Mouse (Mus musculus) MN1 (cell line): ENCODE data around the gene Exoc6b.
A peak's percentile ranks its signal among the peaks of the same experiment; 100 is the strongest.

ENCODE experiments used
- DNase-seq: peaks from one replicate; pipeline ENCODE4 v3.0.0-alpha.2; 2016; ENCODE audit warnings: low spot score

The Exoc6b gene

DNA sequence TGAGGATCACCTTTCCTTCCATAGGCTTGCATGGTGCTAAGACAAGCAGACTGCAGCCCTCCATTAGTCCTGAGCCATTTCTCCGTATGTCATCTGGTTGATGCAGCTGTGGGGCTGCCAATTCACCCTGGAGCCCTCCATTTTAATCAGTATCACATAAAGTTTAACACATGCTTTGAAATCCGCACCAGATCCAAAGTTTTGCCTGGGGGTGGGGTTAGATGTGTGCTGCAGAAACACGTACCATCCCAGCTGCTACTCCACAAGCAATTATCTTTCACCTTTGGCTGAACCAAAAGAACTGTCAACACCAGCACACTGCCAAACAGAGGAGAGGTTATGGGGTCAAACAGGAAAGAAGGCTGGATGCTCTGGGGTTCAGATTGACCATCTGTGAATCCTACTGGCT is 92.7 kb downstream of the Exoc6b start:
- DNase-seq, result no peak

DNA sequence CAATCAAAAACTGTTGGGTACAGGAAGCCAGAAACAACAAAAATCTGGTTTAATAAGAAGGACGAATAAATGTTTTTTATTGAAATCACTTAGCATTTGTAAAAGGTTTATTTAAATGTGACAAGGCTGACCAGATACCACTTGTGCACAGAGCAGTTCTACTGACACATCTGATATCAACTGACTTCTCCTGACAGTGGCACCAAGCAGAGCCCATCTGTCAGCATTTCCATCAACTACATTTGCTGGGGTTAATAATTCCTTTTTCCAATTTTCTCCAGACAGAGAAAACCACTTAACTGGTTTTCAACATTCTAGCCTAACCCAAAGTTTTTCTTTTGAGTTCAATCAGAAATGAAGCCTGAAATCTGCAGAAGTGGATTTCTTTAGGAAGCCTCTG is 100.8 kb downstream of the Exoc6b start:
- no peak for DNase-seq

DNA sequence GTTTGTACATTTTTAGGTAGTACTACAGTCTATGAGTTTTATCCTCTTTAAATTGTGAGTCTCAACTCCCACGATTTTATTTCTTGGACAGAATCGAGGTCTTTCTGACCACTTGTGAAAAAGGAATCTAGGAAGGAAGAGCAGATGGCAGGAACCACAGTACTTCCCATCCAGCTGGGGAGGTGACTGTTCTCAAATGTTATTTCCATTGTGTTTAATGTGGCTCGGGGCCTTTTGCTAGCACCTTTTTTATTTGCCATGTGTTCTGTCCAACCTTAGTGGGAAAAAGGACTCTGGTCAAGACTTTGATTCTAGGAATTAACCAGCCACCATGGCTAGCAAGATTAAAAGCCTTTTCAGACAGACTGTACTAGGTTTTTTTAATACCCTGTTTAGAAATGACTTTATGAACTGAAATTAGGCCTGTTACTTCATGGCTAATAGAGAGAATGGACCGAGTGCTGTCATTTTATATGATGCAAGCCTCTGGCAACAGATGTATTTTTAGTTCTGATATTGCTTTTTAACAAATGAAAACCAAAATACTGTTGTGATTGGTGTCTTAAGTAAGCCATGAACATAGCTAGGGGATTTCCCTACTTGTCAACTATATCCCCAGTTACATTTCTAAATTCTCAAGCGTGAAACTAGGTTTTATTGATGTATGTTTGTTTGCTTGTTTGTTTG is 104.4 kb downstream of the Exoc6b start:
- DNase-seq, result peak; percentile 33

DNA sequence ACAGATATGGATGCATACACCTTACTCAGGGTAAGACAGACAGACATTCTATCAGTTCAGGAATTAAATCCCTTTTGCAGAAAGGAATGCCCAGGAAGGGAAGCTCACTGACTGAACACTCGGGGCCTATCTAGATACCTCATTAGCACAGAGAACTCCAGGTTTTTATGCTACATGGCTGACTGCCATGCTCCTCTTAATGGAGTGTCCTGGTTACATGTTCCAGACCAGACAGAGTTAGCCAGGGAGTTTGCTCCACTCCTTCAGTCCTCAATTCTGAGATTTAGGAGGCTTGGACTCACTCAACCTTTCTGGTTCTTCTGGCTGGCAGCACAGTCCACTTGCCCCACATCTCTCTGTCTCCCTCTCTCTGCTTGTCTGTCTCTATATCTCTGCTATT is 106.3 kb downstream of the Exoc6b start:
- DNase-seq, result no peak

DNA sequence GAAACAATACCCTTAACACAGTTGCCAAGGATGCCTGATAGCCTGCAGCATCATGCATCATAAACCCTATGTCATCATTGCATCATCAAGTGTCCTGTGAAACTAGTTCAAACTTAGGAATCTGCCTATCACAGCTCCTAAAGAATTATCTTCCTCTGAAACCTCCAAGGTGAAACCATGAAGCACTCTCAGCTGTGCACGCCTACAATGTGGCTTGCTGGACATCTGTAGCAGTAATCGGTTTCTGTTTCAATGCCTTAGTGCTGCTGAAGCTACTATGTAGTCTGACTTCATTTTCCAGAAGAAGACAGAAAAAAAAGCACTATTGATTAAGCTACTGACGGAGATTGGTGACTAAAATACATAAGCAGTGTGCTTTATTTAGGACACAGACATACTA is 107.5 kb downstream of the Exoc6b start:
- no peak for DNase-seq

DNA sequence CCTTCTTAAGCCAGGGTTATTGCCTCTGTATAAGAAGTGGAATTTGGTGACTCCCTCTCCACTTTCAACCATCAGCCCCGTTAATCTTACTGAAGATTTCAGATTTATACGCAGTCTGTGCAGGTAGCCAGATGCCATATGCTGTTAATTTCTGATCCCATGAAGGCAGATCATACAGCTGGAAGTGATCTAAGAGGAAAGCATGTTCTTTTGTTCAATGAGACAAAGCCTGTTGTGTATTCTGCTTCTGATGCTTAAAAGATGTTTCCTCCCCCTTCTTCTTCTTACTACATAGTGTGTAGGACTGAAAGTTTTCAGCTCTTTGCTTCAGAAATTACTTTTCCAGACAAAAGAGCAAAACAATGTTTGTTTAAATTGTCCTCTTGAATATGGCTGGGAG is 109.8 kb downstream of the Exoc6b start:
- DNase-seq, result no peak

DNA sequence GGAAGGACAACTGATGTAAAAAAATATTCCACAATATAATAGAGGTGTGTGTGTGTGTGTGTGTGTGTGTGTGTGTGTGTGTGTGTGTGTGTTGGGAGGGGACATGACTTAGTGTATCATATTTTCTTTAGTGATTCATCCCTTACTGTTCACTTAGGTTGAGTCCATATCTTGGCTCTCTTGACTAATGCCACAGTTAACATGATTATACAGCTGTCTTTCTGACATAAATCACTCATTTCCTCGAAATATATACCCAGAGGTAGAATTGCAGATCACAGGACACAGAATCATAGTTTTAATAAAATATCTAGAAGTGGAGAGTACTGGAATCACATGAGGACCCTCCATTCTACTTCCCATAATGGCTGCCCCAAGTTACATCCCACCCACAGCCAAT is 117.7 kb downstream of the Exoc6b start:
- no peak for DNase-seq

DNA sequence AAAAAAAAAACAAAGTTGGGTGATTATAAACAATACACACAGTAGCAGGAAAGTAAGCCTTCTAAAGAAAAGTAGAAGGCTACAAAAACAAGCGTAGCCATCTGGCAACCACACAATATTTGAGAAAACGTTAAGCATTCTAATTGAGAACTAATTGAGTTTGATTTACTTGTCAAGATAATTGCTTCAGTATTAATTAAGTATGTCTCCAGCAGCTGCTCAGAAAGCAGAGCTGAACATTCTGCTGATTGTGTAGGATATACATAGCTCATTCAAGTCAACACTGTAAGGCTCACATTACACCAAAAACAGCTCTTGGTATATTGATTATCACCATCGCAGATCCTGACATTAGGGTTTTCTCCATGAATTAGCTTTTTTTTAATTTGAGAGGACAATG is 122.7 kb downstream of the Exoc6b start:
- DNase-seq, result peak; percentile 12

DNA sequence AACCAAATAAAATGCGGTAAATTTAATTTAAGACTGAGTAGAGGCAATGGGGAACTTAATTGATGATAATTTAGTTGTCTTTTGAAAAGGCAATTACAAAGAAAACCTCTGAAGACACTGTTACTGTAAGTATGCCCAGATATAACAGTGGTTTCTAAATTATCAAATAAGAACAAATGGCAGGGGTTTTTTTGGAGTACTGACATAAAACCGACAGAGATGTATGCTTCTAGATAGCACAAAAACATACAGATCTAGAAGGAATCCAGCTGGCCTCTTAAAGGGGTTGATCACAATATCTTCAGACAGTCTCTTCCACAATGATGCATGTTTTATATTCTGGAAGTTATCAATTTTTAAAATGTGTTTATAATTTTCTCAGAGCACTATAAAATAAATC is 123.2 kb downstream of the Exoc6b start:
- no peak for DNase-seq

DNA sequence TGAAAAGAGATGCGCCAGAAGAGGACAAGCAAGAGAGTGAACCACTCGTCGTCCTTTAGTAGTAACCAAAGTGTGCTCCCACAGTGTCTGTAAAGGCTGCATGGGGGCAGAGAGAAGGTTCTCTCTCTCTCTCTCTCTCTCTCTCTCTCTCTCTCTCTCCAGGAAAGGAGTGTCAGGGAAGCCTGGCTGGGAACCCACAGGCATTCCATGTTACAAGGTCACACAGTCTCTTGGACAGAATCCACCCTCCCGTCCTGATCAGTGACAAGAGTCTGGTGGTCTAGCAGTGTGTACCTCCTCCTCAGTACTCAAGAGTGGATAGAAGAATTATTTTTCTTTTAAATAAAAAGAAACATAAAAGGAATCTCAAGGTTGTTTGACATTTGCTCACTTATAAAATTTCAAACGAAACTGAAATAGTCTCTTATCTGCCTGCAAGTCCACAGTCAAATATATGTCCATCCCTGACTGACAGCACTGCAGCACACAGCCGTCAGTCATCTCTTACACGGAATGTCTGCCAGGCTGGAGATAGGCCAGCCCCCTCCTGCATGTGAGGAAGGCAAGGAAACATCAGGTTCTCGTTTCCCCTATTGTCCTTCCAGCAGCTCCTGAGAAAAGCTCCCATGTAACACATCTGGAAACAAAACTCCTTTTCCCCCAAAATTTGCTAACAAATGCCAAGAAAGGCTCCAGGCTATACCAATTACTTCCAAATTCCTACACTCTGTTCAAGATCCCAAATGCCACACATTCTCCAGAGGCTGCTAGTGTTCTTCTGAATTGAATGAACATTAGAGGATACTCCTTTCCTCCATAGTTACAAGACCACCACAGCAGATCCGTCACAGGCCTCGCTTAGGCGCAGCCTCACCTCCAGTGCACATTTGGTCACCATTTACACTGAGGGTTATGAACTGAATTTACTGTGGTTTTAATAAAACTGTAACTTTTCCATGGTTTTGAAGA is 136.1 kb downstream of the Exoc6b start:
- no peak for DNase-seq

DNA sequence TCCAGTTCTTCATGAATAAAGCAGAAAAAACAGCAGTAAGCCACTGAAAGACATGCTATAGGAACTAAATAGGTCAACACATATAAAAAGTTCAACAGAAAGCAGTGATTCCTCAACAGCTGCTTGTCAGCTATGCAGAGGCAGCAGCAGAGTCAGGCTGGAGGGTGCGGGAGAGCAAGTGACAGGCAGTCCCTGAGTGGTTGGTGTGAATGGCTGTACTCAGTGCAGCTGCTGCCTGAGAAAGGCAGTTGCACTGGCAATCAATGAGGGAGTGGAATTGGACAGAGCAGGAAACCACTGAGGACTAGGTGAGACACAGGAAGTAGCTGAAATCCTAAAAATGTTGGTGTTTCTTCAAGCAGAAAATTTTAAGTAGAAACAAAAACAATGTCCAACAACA is 138.3 kb downstream of the Exoc6b start:
- no peak for DNase-seq

DNA sequence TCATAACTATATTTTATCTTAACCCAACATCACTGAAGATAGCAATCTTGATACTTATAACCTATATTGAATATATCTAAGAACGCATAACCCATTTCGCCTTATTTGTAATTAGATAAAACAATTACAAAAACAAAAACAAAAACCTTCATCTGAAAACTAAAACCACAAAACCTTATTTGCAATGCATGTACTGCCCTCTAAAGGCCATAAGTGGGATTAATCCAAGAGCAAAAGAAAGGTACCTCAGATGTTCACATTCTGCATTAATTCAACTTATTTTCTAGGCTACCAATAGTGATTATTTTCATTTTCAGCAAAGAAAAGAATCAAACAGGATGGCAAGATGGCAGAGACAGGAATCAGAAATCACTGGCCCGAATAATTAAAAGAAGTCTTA is 143.2 kb downstream of the Exoc6b start:
- DNase-seq, result peak; percentile 29

DNA sequence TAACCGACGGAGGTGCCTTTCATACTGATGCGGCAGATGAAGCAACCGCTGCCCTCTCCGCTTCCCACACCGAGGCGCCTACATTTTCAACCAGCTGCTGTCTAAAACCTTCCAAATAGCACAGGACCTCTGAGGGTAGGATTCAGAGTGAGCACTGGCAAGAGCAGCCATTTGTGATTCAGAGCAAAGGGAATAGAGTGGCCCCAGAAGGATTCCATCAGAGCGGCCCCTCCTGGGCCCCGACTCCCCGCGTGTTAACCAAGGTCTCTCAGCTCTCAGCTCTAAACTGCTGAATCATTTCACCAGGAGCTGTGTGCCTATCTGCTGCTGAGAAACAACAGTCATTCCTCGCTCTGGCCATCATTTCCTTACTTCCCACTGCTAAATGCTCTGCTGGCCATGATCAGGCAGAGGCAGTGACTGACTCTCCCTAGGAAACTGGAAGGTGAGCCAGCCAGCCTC is 145.5 kb downstream of the Exoc6b start:
- no peak for DNase-seq

DNA sequence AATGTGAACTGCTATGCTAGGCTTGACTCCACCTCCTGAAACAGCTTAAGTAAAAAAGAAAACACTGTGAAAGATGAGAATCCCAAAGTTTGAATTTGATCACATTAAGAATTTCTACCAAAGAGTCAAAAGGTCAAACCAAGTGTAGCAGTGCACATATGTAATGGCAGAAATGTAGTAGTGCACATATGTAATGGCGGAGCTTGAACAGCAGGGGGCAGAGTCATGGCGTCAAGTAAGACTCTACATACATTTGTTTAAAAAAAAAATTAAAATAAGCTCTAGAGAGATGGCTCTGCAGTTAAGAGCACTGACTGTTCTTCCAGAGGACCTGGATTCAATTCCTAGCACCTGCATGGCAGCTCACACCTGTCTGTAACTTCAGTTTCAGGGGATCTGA is 153.0 kb downstream of the Exoc6b start:
- DNase-seq, result peak; percentile 51

DNA sequence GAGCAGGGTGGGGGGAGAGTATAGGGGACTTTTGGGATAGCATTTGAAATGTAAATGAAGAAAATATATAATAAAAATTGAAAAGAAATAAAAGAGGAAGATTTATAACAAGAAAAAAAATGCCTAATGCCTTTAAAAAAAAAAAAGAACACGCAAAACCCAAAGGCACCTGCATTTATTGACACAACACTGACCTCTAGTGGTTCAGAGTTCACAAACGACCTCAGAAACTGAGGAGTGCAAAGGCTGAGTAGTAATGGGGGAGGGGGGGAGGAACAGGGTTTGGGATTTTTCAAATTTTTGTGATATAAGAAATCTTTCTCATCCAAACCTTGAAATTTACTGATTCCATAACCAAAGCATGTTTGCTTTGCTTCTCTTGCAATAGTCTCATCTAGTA is 156.9 kb downstream of the Exoc6b start:
- DNase-seq, result peak; percentile 67

DNA sequence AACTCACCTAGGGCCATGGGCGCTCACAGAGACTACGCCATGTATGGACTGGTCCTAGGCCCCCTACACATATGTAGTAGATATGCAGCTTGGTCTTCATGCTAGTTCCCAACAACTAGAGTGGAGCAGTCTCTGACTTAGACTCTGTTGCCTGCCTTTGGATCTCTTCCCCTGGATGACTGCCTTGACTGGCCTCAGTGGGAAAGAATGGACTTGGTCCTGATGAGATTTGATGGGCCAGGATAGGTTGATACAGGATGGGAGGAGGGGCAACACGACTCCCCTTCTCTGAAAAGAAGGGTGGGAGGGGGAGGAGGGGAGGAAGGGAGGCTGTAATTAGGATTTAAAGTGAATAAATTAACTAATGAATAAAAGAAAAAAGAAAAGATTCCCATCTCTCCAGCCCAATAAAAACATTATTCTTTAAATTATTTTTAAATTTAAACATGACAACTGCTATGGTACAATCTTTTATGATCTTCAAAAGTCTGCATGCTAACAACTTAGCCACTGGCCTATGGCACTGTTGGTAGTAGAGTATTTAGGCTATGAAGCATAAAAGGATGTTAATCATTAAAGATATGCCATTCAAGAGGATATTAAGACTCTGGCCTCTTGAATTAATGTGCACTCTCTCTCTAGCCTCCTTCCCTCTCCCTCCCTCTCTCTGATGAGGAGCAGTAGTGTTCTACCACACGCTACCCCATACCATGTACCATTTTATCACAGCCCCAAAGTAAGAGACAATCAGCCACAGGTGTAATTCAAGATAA is 170.1 kb downstream of the Exoc6b start:
- DNase-seq, result no peak

DNA sequence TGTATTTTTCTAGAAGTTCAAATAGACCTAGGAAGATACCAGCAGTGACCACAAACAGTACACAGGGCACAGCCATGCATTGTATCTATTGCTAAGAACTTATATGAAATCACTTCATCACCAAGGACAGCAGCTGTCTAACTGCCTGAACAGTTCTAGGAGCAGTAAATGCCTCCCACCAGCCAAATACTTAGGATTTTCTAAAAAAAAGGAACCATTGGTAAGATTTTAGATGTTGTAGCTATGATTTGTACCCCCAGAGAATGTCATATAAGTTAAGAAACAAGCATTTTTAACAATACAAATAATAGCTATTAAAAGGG is 175.6 kb downstream of the Exoc6b start:
- no peak for DNase-seq

DNA sequence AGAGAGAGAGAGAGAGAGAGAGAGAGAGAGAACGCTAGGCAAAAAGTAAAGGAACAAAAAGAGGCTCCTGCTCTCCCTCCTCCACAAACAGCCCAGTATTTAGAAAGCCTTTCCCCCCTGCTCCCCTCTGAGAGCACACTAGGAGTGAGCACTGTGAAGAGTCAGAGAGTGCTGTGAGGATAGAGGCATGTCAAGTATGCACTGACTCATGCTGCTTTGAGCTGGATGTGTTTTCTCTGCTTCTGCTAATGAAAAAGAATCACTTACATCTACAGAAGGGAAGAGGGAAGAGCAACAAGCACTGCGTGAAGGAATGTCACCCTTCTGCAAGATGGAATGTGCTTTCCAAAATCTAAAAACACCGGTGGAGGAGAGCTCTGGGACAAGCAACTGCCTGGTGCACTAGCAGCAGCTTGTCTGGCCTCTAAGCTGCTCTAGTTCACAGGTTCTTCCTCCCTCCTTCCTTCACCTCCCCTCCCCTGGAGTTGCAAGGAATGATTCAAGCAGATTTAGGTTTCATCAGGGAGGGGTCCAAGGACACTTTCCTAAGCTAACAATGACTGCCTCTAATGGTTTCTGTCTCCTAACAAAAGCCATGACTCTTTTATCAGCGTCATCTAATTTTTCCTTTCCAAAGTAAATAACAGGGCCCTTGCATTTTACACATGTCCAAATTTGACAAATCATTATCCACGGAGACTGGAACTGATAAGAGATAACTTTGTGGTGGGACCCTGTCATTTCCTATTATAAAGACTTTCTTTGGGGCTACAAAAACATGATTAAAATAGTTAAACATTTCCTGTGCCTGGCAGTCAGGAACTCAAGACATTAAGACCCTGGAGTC is 176.2 kb downstream of the Exoc6b start:
- peak; percentile 9 for DNase-seq

DNA sequence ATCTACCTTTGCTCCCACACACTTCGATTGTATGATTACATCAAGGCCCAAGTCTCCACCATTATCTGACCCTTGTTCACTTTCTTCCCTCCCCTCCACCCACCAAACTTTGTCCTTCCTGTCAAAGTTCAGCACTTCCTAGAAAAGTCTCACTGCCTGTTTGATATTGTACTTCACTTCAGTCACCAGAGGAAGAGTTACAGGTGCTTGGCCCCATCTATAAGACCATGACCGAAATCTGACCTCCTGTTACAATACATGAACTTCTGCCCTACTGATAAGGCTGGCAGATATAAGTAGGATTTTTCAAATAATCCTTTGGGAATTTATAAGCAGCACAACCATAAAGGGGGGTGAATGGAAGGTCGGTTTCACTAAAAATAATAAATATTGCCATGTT is 182.8 kb downstream of the Exoc6b start:
- DNase-seq, result no peak

DNA sequence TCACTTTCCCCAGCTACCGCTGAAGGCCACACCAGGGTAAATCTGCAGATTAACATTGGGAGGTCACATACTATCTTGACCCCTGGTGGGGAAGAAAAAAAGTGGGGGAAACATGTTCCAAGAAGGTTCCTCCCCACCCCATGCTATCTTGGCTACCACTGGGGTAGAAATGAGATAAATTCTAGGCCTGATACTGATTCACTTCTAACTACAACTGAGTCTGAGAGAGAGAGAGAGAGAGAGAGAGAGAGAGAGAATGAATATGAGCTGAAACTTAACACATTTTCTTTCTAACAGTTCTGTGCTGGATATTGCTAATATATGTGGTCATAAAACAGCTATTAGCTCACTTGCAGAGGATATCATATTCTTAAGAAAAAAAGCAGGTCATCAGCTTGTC is 184.2 kb downstream of the Exoc6b start:
- DNase-seq, result no peak

DNA sequence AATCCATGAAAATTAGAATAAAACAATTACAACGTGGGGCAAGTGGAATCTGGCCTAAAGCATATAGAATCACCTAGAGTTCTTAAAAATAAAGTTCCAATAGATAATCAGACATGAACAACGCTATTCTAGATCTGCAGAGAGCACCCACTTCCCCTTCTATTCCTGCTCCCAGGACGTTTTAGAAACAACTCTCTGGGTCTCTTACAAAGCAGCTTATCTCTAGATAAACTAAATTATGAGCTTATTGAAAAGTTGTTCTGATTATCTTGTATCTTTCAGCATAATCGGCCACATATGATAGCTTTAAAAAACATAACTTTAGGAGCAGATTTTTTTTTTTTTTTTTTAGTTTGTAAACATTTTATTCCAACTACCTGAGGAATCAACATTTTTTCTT is 185.6 kb downstream of the Exoc6b start:
- no peak for DNase-seq
